In the genomic region with DNA sequence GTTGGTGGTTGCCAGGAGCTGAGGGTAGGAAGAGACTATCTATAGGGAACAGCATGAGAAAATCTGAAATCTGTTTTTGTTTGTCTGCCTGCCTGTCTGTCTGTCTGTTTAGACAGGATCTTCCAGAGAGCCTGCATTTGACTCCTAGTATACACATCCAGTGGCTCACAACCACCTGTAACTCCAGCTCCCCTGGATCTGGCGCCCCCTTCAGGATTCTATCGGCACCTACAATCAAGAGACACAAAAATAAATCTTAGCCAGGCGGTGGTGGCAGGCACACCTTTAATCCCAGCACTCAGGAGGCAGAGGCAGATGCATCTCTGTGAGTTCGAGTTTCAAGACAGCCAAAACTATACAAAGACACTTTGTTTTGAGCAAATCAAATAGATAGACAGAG, we compare ENCODE assay signal across 14 mouse cellular contexts. TPM values are rescaled to one million over a fixed set of nuclear protein-coding genes. Genes with fewer than 3 reads are reported as not detected.
DNase-seq lines count a peak whose midpoint lies in the region; ATAC-seq and TF ChIP-seq lines count a peak whose summit lies in the region.
"Had no signal": no experiment of that assay in that cellular context is flagged by ENCODE, and none has a peak within 500 bp of the region (broad histone marks: within the 10 kb centered on the region; RNA-seq: fewer than 3 reads in every experiment).

No protein-coding gene starts in this region.

- peak; percentile 54 for DNase-seq in CD4-positive, CD25-positive, alpha-beta regulatory T cell, adult 2 months (ENCODE audit: low read depth, low spot score)
- DNase-seq in liver, adult 2 months (ENCODE audit: extremely low read depth, low read depth, low spot score), result no peak
- DNase-seq in liver, result no peak
- DNase-seq in urinary bladder, postnatal 10 days (ENCODE audit: low spot score), result no peak
- DNase-seq in layer of hippocampus, adult 18-20 months (ENCODE audit: low spot score in 2 of 2), result no peak
- DNase-seq: adrenal gland, adult 2 months; spleen, adult 18-20 months had no signal

- TF ChIP-seq POLR2A in liver, adult 2 months (IDR thresholded peaks at IDR 0.05; ENCODE audit: extremely low read depth, insufficient read depth, low read length), result no peak
- TF ChIP-seq POLR2A in cortical plate, adult 2 months (IDR thresholded peaks at IDR 0.05; ENCODE audit: extremely low read depth, insufficient read depth, low read length), result no peak

- H3K4me1 ChIP-seq in liver, adult 2 months (ENCODE audit: control insufficient read depth, insufficient read depth, low read length), result peaks cover 6% of the 10 kb centered on the region; the same call in 1 of the 2 replicates
- peaks cover 47% of the 10 kb centered on the region for H3K4me1 ChIP-seq in E14TG2a.4 (replicated peaks; ENCODE audit: low read depth, low read length)
- peaks cover 23% of the 10 kb centered on the region for H3K4me1 ChIP-seq in cortical plate, adult 2 months (ENCODE audit: control insufficient read depth, insufficient read depth, low read length)

- H3K9me3 ChIP-seq in E14TG2a.4 (ENCODE audit: low read length), result no peaks in the 10 kb centered on the region
- H3K9me3 ChIP-seq: forebrain, embryonic 12.5 days; heart, embryonic 10.5 days; neural tube, embryonic 12.5 days had no signal

- H3K36me3 ChIP-seq in liver, adult 2 months (ENCODE audit: control insufficient read depth, insufficient read depth, low read length), result no peaks in the 10 kb centered on the region
- H3K36me3 ChIP-seq in E14TG2a.4 (ENCODE audit: insufficient read depth, low read length), result no peaks in the 10 kb centered on the region
- H3K36me3 ChIP-seq: forebrain, embryonic 12.5 days; heart, embryonic 10.5 days had no signal

- H3K27ac ChIP-seq in liver, adult 2 months (replicated peaks; ENCODE audit: insufficient read depth, low read depth, low read length), result no peak overlapping the region
- no peak overlapping the region for H3K27ac ChIP-seq in cortical plate, adult 2 months (ENCODE audit: insufficient read depth, low read length)
- H3K27ac ChIP-seq: forebrain, embryonic 12.5 days; heart, embryonic 10.5 days; macrophage; neural tube, embryonic 12.5 days had no signal

- H3K27me3 ChIP-seq in liver, adult 2 months (ENCODE audit: control insufficient read depth, insufficient read depth, low read length), result no peaks in the 10 kb centered on the region
- peaks cover 20% of the 10 kb centered on the region for H3K27me3 ChIP-seq in E14TG2a.4 (ENCODE audit: insufficient read depth, low read length)
- H3K27me3 ChIP-seq: forebrain, embryonic 12.5 days; neural tube, embryonic 12.5 days had no signal

- H3K4me3 ChIP-seq in liver, adult 2 months (ENCODE audit: insufficient read depth, low read depth, low read length), result no peak overlapping the region
- H3K4me3 ChIP-seq in E14TG2a.4 (replicated peaks; ENCODE audit: low read length), result no peak overlapping the region
- H3K4me3 ChIP-seq in cortical plate, adult 2 months (ENCODE audit: insufficient read depth, low read length), result no peak overlapping the region
- H3K4me3 ChIP-seq: forebrain, embryonic 12.5 days; heart, embryonic 10.5 days; neural tube, embryonic 12.5 days had no signal

- H3K9ac ChIP-seq in liver, adult 2 months (ENCODE audit: low read depth, low read length), result no peak overlapping the region
- H3K9ac ChIP-seq: forebrain, embryonic 12.5 days; neural tube, embryonic 12.5 days had no signal

- TF ChIP-seq CTCF in liver, adult 2 months (IDR thresholded peaks at IDR 0.05; ENCODE audit: low read depth, low read length), result peak; percentile 27; the same call in 1 of the 2 replicates
- peak; percentile 83 for TF ChIP-seq CTCF in E14TG2a.4 (conservative IDR thresholded peaks at IDR 0.05; ENCODE audit: low read length)
- peak; percentile 44 for TF ChIP-seq CTCF in cortical plate, adult 2 months (IDR thresholded peaks at IDR 0.05; ENCODE audit: extremely low read depth, insufficient read depth, low read length)

- ATAC-seq in CD4-positive, CD25-positive, alpha-beta regulatory T cell, adult 4 months, result no peak

- H3K79me2 ChIP-seq in liver, adult 2 months (ENCODE audit: control insufficient read depth, insufficient read depth, low read length), result no peaks in the 10 kb centered on the region

- 54% methylated on average over 4 of the region's 4 CpGs for WGBS in liver, adult 2 months

RNA-seq across cellular contexts. Expression of a gene that starts 4.5 kb away (rescaled TPM):
- 1 to 10 TPM; 4.2 to 4.7 TPM for polyA plus RNA-seq in CD4-positive, CD25-positive, alpha-beta regulatory T cell, adult 4 months (2017; shearing (Covaris generic))
- total RNA-seq in liver, adult 2 months (2014; rRNA removed), result 0.74 and 1.7 TPM in 2 replicates
- 1.3 and 1.6 TPM in 2 replicates for polyA plus RNA-seq in liver, adult 2 months (2012; rRNA removed)
- polyA plus RNA-seq in cortical plate, adult 2 months (2012; rRNA removed), result 709 and 713 TPM in 2 replicates
- 100 to 1,000 TPM; 613 to 617 TPM for total RNA-seq in layer of hippocampus, adult 18-20 months (2021)

RNA-seq across cellular contexts. Expression of a gene that starts 33.4 kb away (rescaled TPM):
- polyA plus RNA-seq in CD4-positive, CD25-positive, alpha-beta regulatory T cell, adult 4 months (2017; shearing (Covaris generic)), result 1 to 10 TPM in 1 of 2 experiments, under 1 TPM in 1; 0.97 to 1.0 TPM
- total RNA-seq in liver, adult 2 months (2014; rRNA removed), result 6.5 and 6.8 TPM in 2 replicates
- 5.6 and 10.5 TPM in 2 replicates for polyA plus RNA-seq in liver, adult 2 months (2012; rRNA removed)
- 27.1 and 29.0 TPM in 2 replicates for polyA plus RNA-seq in cortical plate, adult 2 months (2012; rRNA removed)
- 10 to 100 TPM; 18.0 to 21.1 TPM for total RNA-seq in layer of hippocampus, adult 18-20 months (2021)

RNA-seq across cellular contexts. Expression of a gene that starts 58.3 kb away (rescaled TPM):
- 1 to 10 TPM; 1.5 to 2.4 TPM for polyA plus RNA-seq in CD4-positive, CD25-positive, alpha-beta regulatory T cell, adult 4 months (2017; shearing (Covaris generic))
- not detected in 2 replicates for total RNA-seq in liver, adult 2 months (2014; rRNA removed)
- not detected in 2 replicates for polyA plus RNA-seq in liver, adult 2 months (2012; rRNA removed)
- 0.11 and 0.35 TPM in 2 replicates for polyA plus RNA-seq in cortical plate, adult 2 months (2012; rRNA removed)
- total RNA-seq in layer of hippocampus, adult 18-20 months (2021), result 1 to 10 TPM; 1.5 to 1.7 TPM
- total RNA-seq: adrenal gland, adult 2 months had no signal
- polyA plus RNA-seq: adrenal gland, adult 2 months; macrophage had no signal

Comparison
In these comparisons a context has a peak if more than half of its experiments do, and no peak if none do; other contexts are left out.
1. CTCF ChIP-seq: peak in every context shown above with its lines; median percentile 83 in E14TG2a.4; 44 in cortical plate, adult 2 months; 27 in liver, adult 2 months.
2. RNA of a gene that starts 4.5 kb away (polyA plus RNA-seq): 709 to 713 TPM in cortical plate, adult 2 months; 4.2 to 4.7 TPM in CD4-positive, CD25-positive, alpha-beta regulatory T cell, adult 4 months and 1.3 to 1.6 TPM in liver, adult 2 months; every median in the first group is over 100 times any median in the second.